Mouse (Mus musculus): Measurements from ENCODE around the gene Gabarapl1. TPM values are rescaled to one million over a fixed set of nuclear protein-coding genes. Genes with fewer than 3 reads are reported as not detected.

Gabarapl1 gene
- polyA plus RNA-seq, 1 experiment from 2014 or later, result 77.7 TPM

DNA sequence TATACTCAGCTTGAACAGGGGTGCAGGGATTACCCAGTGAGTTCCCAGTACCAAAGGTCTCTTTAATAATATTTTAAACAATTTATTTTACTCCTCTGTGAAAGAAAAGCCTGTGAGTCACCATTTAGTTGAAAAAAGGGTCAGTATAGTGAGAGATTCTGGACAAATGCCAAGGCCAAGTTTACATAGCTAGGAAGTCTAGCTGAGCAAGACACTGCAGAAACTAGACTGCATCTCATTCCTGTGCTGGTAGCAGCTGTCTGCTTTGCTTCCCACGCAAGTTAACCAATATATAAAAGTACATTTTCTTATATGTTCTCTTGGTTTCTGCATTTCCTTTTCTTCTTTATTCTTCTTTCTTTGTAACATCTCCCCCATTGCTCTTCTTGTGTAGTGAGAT lies 19.6 kb upstream of the Gabarapl1 start:
- Histone ChIP-seq H3K9ac (replicated peaks; ENCODE audit: low read length) (peak overlapping the region; percentile 43; the same call in 1 of the 2 replicates), H3K36me3 (ENCODE audit: insufficient read depth, low read length) (no peaks in the 10 kb centered on the region), H3K4me2 (replicated peaks; ENCODE audit: low read depth, low read length) (peak overlapping the region; percentile 9; the same call in 1 of the 2 replicates), H3K4me3 (ENCODE audit: low read length) (peak overlapping the region; percentile 23), H3K4me1 (ENCODE audit: insufficient read depth, low read length) (peaks cover 37% of the 10 kb centered on the region), H3K27me3 (ENCODE audit: insufficient read depth, low read length) (no peaks in the 10 kb centered on the region), H3K9me3 (ENCODE audit: low read length) (no peaks in the 10 kb centered on the region), H3K27ac (ENCODE audit: low read length) (peak overlapping the region; percentile 80)
- 0 out of 2 replicates have a peak, but pooled peaks have one; percentile 49 for ATAC-seq (ENCODE audit: low FRiP score, low TSS enrichment)
- 40% methylated on average over 1 of the region's 1 CpGs for WGBS

DNA sequence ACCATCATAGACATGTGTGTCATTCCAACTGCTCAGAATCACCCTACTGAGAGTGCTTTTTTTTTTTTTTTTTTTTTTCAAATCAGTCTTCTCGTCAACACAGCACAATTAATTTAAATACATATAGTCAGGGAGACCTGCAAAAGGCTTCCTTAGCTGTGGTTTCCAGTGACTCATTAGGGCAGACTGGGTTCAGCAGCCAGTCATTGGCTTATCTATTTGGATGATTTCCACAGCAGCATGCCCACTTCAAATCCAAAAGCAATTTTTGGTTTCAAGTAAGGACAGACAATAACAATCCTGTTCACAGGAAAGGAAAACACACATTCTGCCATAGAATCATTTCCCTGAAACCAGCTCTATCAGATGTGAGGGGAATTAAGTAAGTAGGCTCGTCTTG lies 18.6 kb upstream of the Gabarapl1 start:
- Histone ChIP-seq H3K4me3 (ENCODE audit: low read length) (peak overlapping the region; percentile 23), H3K9ac (replicated peaks; ENCODE audit: low read length) (no peak overlapping the region), H3K36me3 (ENCODE audit: insufficient read depth, low read length) (no peaks in the 10 kb centered on the region), H3K9me3 (ENCODE audit: low read length) (no peaks in the 10 kb centered on the region), H3K4me2 (replicated peaks; ENCODE audit: low read depth, low read length) (0 out of 2 replicates have a peak overlapping the region, but pooled peaks have one; percentile 9), H3K27me3 (ENCODE audit: insufficient read depth, low read length) (no peaks in the 10 kb centered on the region), H3K4me1 (ENCODE audit: insufficient read depth, low read length) (peaks cover 37% of the 10 kb centered on the region), H3K27ac (ENCODE audit: low read length) (peak overlapping the region; percentile 55; the same call in 1 of the 2 replicates)
- 64% methylated on average over 2 of the region's 2 CpGs for WGBS
- ATAC-seq (ENCODE audit: low FRiP score, low TSS enrichment), result no peak

DNA sequence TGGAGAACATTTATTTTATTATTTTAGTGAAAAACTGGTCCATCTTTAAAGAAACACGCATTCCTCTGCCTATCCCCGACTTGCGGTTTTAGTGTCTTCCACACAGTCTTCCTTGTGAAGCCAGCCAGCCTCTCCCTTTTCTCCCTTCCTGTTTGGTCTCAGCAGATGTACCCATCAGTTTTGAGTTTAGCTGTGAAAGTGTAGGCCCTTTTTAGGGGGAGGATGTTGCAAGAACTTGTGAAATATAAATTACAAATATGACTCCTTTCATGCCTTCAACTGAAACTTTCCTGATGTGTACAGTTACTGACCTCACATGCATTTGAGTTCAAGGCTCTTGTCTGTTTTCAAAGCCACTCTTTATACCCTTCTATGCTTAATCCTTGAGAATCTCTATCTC lies 17.9 kb upstream of the Gabarapl1 start:
- H3K36me3 ChIP-seq (ENCODE audit: insufficient read depth, low read length), result no peaks in the 10 kb centered on the region
- no peaks in the 10 kb centered on the region for H3K9me3 ChIP-seq (ENCODE audit: low read length)
- H3K27me3 ChIP-seq (ENCODE audit: insufficient read depth, low read length), result no peaks in the 10 kb centered on the region
- no peak overlapping the region for H3K27ac ChIP-seq (ENCODE audit: low read length)
- no peak overlapping the region for H3K4me2 ChIP-seq (replicated peaks; ENCODE audit: low read depth, low read length)
- H3K4me1 ChIP-seq (ENCODE audit: insufficient read depth, low read length), result peaks cover 34% of the 10 kb centered on the region
- no peak overlapping the region for H3K9ac ChIP-seq (replicated peaks; ENCODE audit: low read length)
- no peak for ATAC-seq (ENCODE audit: low FRiP score, low TSS enrichment)
- H3K4me3 ChIP-seq (ENCODE audit: low read length), result peak overlapping the region; percentile 18
- WGBS, result 81% methylated on average over 3 of the region's 3 CpGs

DNA sequence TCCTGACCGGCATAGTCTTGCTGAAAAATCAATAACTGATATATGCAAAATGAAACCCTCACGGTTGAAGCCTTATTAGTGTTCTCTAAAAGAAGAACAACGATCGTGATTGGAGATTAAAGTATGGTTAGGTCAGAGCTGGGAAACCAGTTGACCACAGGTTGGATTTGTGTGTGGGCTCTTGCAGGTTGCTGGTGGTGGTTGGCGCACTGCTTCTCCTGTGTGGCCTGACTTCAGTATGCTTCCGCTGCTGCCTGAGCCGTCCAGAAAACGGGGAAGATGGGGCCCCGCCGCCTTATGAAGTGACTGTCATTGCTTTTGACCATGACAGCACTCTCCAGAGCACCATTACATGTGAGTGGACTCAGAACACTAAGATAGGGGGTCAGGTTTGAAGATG lies 16.6 kb upstream of the Gabarapl1 start:
- Histone ChIP-seq H3K27me3 (ENCODE audit: insufficient read depth, low read length) (no peaks in the 10 kb centered on the region), H3K9ac (replicated peaks; ENCODE audit: low read length) (no peak overlapping the region), H3K4me3 (ENCODE audit: low read length) (0 out of 2 replicates have a peak overlapping the region, but pooled peaks have one; percentile 1), H3K36me3 (ENCODE audit: insufficient read depth, low read length) (no peaks in the 10 kb centered on the region), H3K4me1 (ENCODE audit: insufficient read depth, low read length) (peaks cover 24% of the 10 kb centered on the region), H3K27ac (ENCODE audit: low read length) (no peak overlapping the region), H3K9me3 (ENCODE audit: low read length) (no peaks in the 10 kb centered on the region), H3K4me2 (replicated peaks; ENCODE audit: low read depth, low read length) (no peak overlapping the region)
- ATAC-seq (ENCODE audit: low FRiP score, low TSS enrichment), result no peak
- 88% methylated on average over 10 of the region's 10 CpGs for WGBS

DNA sequence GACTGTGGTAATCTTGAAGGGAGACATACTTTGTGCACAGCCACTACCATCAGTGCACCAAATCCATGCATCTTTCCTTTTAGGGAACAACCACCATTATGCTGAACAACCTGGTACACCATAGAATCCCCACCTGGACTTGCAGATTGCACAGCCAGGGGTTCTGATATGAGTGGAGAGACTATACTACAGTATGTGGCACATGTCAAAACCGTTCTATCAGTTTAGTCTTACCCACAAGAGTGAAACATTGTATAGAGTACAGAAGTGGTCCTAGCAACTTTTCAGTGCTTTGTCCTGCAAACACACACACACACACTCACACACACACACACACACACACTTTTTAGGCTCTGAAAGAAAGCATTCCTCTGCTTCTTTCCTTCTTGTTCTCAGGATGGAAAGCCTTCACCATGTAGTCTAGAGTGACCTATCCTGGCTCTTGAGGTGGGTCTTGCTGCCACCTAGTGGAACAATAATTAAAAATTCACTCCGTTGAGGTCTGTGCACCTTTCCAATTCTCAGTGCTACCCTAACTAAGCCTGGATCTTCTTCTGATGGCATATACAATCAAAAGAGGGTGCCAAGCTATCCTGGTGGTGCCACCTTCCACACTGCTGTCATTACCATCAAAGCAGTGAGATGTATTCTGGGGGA lies 15.1 kb upstream of the Gabarapl1 start:
- H3K27me3 ChIP-seq (ENCODE audit: insufficient read depth, low read length), result no peaks in the 10 kb centered on the region
- no peaks in the 10 kb centered on the region for H3K36me3 ChIP-seq (ENCODE audit: insufficient read depth, low read length)
- H3K9me3 ChIP-seq (ENCODE audit: low read length), result no peaks in the 10 kb centered on the region
- H3K27ac ChIP-seq (ENCODE audit: low read length), result no peak overlapping the region
- no peak overlapping the region for H3K4me3 ChIP-seq (ENCODE audit: low read length)
- H3K4me1 ChIP-seq (ENCODE audit: insufficient read depth, low read length), result peaks cover 13% of the 10 kb centered on the region
- peak; percentile 87 for ATAC-seq (ENCODE audit: low FRiP score, low TSS enrichment)
- 44% methylated on average over 2 of the region's 2 CpGs for WGBS
- H3K9ac ChIP-seq (replicated peaks; ENCODE audit: low read length), result no peak overlapping the region
- no peak overlapping the region for H3K4me2 ChIP-seq (replicated peaks; ENCODE audit: low read depth, low read length)

DNA sequence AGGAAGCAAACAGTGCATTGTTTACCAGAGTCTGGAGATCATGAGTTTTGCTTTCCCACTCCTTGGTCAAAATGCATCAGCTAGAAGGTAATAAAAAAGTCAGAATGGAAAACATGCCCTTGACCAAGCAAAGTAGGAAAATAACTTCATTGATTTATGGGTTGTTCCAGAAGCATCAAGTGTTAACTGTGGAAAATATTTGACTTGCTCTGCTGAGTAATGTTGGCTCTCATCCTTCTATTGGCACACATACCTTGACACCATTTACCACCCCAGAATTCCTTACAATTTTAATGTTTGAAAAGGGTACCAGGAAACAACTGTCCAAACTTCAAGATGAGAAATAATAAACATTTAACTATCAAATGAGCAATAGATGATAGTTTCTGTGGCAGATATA lies 6.9 kb upstream of the Gabarapl1 start:
- no peaks in the 10 kb centered on the region for H3K9me3 ChIP-seq (ENCODE audit: low read length)
- H3K27me3 ChIP-seq (ENCODE audit: insufficient read depth, low read length), result no peaks in the 10 kb centered on the region
- no peaks in the 10 kb centered on the region for H3K4me1 ChIP-seq (ENCODE audit: insufficient read depth, low read length)
- H3K36me3 ChIP-seq (ENCODE audit: insufficient read depth, low read length), result no peaks in the 10 kb centered on the region
- no peak overlapping the region for H3K4me3 ChIP-seq (ENCODE audit: low read length)
- H3K4me2 ChIP-seq (replicated peaks; ENCODE audit: low read depth, low read length), result no peak overlapping the region
- H3K9ac ChIP-seq (replicated peaks; ENCODE audit: low read length), result no peak overlapping the region
- ATAC-seq (ENCODE audit: low FRiP score, low TSS enrichment), result no peak
- H3K27ac ChIP-seq (ENCODE audit: low read length), result no peak overlapping the region

DNA sequence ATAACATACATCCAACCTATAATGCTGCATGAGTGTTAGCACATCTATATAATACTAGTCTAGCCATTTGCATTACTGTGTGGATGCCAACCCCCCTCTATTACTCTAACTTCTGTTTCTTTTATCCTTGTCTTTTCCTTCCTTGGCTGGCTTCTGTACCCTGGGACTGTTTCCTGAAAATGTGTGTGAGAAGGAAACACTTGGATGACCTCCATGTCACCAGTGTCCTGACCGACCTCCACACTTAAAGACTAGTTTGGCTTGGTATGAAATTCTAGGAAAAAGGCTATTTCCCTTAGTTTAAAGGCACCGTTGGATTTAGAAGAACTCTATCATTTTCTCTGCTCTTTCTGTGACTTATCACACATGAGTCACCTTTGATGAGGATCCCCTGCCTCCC lies 5.5 kb upstream of the Gabarapl1 start:
- Histone ChIP-seq H3K27me3 (ENCODE audit: insufficient read depth, low read length) (no peaks in the 10 kb centered on the region), H3K4me3 (ENCODE audit: low read length) (no peak overlapping the region), H3K36me3 (ENCODE audit: insufficient read depth, low read length) (no peaks in the 10 kb centered on the region), H3K4me1 (ENCODE audit: insufficient read depth, low read length) (peaks cover 4% of the 10 kb centered on the region), H3K4me2 (replicated peaks; ENCODE audit: low read depth, low read length) (no peak overlapping the region), H3K9ac (replicated peaks; ENCODE audit: low read length) (no peak overlapping the region), H3K9me3 (ENCODE audit: low read length) (no peaks in the 10 kb centered on the region), H3K27ac (ENCODE audit: low read length) (no peak overlapping the region)
- 73% methylated on average over 2 of the region's 2 CpGs for WGBS
- ATAC-seq (ENCODE audit: low FRiP score, low TSS enrichment), result no peak

DNA sequence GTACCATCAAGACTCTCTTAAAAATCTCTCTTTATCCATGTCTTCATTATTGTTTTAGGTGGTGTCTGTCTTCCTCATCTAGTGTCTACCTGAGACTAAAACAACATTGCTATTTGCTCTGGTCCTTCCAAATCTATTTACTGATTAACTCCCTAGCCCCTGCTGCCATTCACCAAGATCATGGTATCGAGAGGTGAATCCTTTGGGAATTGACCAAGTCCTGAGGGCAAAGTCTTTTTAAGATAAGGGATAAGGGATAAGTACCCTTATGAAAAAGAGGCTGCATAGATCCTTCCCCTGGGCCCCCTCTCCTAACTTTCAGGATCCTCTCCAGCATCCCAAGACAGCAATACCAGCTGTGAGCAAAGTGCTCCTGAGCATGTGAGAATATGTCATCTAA lies 3.4 kb upstream of the Gabarapl1 start:
- H3K4me3 ChIP-seq (ENCODE audit: low read length), result no peak overlapping the region

DNA sequence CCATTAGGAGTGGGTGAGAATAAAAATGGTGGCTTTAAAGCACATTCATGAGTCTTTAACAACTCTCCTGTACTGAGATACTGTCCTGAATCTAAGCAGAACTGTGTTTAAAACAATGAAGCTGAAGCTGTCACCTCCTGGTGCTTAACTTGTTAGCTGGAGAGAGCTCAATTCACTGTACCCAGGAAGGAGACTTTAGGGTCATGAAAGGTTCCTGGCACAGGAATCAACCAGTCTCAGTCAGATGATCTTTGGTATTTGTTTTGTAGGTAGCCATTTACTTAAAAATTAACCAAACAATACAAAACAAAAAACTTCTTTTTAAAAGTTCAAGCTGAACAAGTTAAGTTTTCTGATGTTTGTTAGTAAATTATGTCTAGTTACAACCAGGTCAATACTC lies 2.7 kb upstream of the Gabarapl1 start:
- Histone ChIP-seq H3K4me1 (ENCODE audit: insufficient read depth, low read length) (peaks cover 17% of the 10 kb centered on the region), H3K4me2 (replicated peaks; ENCODE audit: low read depth, low read length) (no peak overlapping the region), H3K9me3 (ENCODE audit: low read length) (no peaks in the 10 kb centered on the region), H3K27ac (ENCODE audit: low read length) (peak overlapping the region; percentile 29; the same call in 1 of the 2 replicates), H3K36me3 (ENCODE audit: insufficient read depth, low read length) (no peaks in the 10 kb centered on the region), H3K27me3 (ENCODE audit: insufficient read depth, low read length) (no peaks in the 10 kb centered on the region), H3K9ac (replicated peaks; ENCODE audit: low read length) (no peak overlapping the region), H3K4me3 (ENCODE audit: low read length) (no peak overlapping the region)
- ATAC-seq (ENCODE audit: low FRiP score, low TSS enrichment), result no peak

More for the DNA sequence above, 3.4 kb upstream of the Gabarapl1 start:
- Histone ChIP-seq H3K27ac (ENCODE audit: low read length) (no peak overlapping the region), H3K9me3 (ENCODE audit: low read length) (no peaks in the 10 kb centered on the region), H3K36me3 (ENCODE audit: insufficient read depth, low read length) (no peaks in the 10 kb centered on the region), H3K9ac (replicated peaks; ENCODE audit: low read length) (no peak overlapping the region), H3K4me2 (replicated peaks; ENCODE audit: low read depth, low read length) (no peak overlapping the region), H3K4me1 (ENCODE audit: insufficient read depth, low read length) (peaks cover 10% of the 10 kb centered on the region), H3K27me3 (ENCODE audit: insufficient read depth, low read length) (no peaks in the 10 kb centered on the region)
- ATAC-seq (ENCODE audit: low FRiP score, low TSS enrichment), result no peak
- 69% methylated on average over 1 of the region's 1 CpGs for WGBS

DNA sequence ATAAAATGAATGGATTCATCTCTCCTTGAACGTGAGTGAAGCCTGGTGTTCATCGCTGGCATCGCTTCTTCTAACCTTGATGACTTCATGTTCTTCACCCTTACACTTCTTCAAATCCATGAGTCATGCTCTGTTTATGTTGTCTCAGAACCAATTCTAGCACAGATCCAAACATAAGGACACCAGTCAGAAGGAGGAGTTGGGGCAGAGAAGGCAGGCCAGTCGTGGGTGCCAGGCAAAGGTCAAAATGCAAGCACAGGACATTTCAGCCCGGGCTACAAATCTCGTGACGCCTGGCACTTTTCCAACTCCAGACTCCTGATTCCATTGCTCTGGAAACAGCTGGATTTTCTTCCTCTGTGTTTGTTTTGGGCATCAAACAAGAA lies 411 bp upstream of the Gabarapl1 start:
- H3K36me3 ChIP-seq (ENCODE audit: insufficient read depth, low read length), result 0 out of 2 replicates have a peak, but pooled peaks cover 4% of the 10 kb centered on the region
- H3K27ac ChIP-seq (ENCODE audit: low read length), result peak overlapping the region; percentile 72
- ATAC-seq (ENCODE audit: low FRiP score, low TSS enrichment), result peak; percentile 59
- H3K4me1 ChIP-seq (ENCODE audit: insufficient read depth, low read length), result peaks cover 21% of the 10 kb centered on the region
- peak overlapping the region; percentile 81; the same call in 1 of the 2 replicates for H3K9ac ChIP-seq (replicated peaks; ENCODE audit: low read length)
- H3K4me3 ChIP-seq (ENCODE audit: low read length), result peak overlapping the region; percentile 74
- H3K27me3 ChIP-seq (ENCODE audit: insufficient read depth, low read length), result no peaks in the 10 kb centered on the region
- peak overlapping the region; percentile 77 for H3K4me2 ChIP-seq (replicated peaks; ENCODE audit: low read depth, low read length)
- WGBS, result 25% methylated on average over 7 of the region's 7 CpGs
- H3K9me3 ChIP-seq (ENCODE audit: low read length), result no peaks in the 10 kb centered on the region
